Mouse (Mus musculus): ENCODE measurements around the gene Obox5.
"Not testable (repeated sequence)": the region's sequence is repeated elsewhere in the genome, so short reads cannot be mapped to it uniquely, and the experiment has no call there.

Gene Obox5

DNA sequence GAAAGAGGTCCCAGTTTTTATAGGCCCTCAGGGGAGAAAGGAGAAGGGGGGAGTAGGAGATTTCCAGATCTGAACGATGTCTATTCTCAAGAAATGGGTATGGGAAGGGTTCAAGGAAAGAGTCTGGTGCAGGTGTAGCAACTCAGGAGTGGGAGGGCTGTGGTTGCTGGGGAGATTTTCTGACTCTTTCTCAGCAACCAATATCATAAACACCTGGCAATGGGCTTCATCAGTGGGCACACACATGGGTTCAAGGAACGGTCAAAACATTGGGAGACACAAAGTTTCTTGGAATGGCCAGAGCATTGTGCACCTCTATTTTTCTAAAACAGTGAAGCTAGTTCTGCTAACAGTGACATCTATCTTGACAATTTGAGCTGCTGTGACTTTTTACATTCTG lies at the start of gene Obox5:
TSS of gene Obox5 (plus strand) at position 301 of the 400 bp plus-strand sequence.
- DNase-seq: not testable (repeated sequence)

DNA sequence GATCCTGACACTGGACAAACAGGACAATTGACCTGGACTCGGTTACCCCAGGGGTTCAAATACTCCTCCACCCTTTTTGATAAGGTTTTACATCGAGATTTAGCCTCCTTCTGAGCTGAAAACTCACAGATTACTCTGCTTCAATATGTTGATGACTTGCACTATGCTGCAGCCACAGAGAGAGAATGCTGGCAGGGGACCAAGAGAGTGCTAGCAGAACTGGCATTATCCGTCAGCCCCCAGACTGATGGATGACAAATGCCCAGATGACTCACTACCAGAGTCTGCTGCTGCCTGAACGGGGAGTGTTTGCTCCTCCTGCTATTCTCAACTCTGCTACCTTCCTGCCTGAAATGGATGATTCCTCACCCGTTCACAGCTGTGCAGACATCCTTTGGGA lies 635 bp upstream of the Obox5 start:
- DNase-seq: not testable (repeated sequence)

Measured in kidney, postnatal 14 days (tissue).